Mouse (Mus musculus) midbrain, postnatal 0 days (tissue): Measurements from ENCODE around the gene Sfxn3. TPM values are rescaled to one million over a fixed set of nuclear protein-coding genes. Genes with fewer than 3 reads are reported as not detected.

ENCODE experiments used
- ATAC-seq: fragments of 200-750 bp; cut with Nextera tagmentation; 2 replicates; pipeline ENCODE4 v1.8.0; 2017; ENCODE audit warnings: moderate number of reproducible peaks, mild to moderate bottlenecking, moderate TSS enrichment, moderate library complexity; ENCODE audit not compliant: low FRiP score
- DNase-seq: peaks from one replicate; pipeline ENCODE4 v3.0.0-alpha.2; 2015; ENCODE audit warnings: low spot score
- H3K27ac ChIP-seq: fragments of 300-500 bp; sonication (generic); 2 replicates; pipeline ENCODE4 v1.5.1; 2014; ENCODE audit warnings: low read depth, mild to moderate bottlenecking, low read length, mixed read lengths
- H3K27me3 ChIP-seq: fragments of 300-500 bp; sonication (generic); 2 replicates; pipeline ENCODE4 v1.6.1; 2014; ENCODE audit warnings: low read length, control low read depth, mixed read lengths; ENCODE audit not compliant: insufficient read depth
- H3K36me3 ChIP-seq: fragments of 300-500 bp; sonication (generic); 2 replicates; pipeline ENCODE4 v1.6.1; 2014; ENCODE audit warnings: low read length, control low read depth, mixed read lengths; ENCODE audit not compliant: insufficient read depth
- H3K4me1 ChIP-seq: fragments of 300-500 bp; sonication (generic); 2 replicates; pipeline ENCODE4 v1.6.1; 2014; ENCODE audit warnings: mild to moderate bottlenecking, control low read depth, antibody characterized with exemption, low read length, mixed read lengths; ENCODE audit not compliant: insufficient read depth
- H3K4me2 ChIP-seq: fragments of 300-500 bp; sonication (generic); 2 replicates; pipeline ENCODE4 v1.6.1; 2014; ENCODE audit warnings: low read depth, mild to moderate bottlenecking, low read length, mixed read lengths; ENCODE audit not compliant: poor library complexity, severe bottlenecking
- H3K4me3 ChIP-seq: fragments of 300-500 bp; sonication (generic); 2 replicates; pipeline ENCODE4 v1.5.1; 2014; ENCODE audit warnings: low read depth, mild to moderate bottlenecking, low read length, moderate library complexity
- H3K9ac ChIP-seq: fragments of 300-500 bp; sonication (generic); replicated peaks from 2 replicates; pipeline ENCODE4 v1.6.1; 2014; ENCODE audit warnings: mild to moderate bottlenecking, low read length, moderate library complexity, mixed read lengths; ENCODE audit not compliant: poor library complexity, severe bottlenecking
- H3K9me3 ChIP-seq: fragments of 300-500 bp; sonication (generic); 2 replicates; pipeline ENCODE4 v1.6.1; 2016; ENCODE audit warnings: low read length, control low read depth
- CTCF ChIP-seq: IDR thresholded peaks from 2 replicates; pipeline ENCODE4 v1.5.1; 2016; ENCODE audit warnings: antibody characterized with exemption, mild to moderate bottlenecking
- WGBS: fragments of 180-500 bp; shearing (Covaris S2); extraction: QIAGEN DNeasy Blood & Tissue Kit; methylation state at CpG from one replicate; pipeline ENCODE4 v1.1.7; 2014; 5-methylcytosine and 5-hydroxymethylcytosine counted together
- polyA plus RNA-seq: library from polyadenylated mRNA; unstranded; fragments of >200 nt; fragmentation: Nextera tagmentation; extraction: Ambion mirVana; gene quantifications from 2 replicates; pipeline ENCODE4 v1.2.1, GENCODE M21; 2015
- total RNA-seq: library from RNA; depleted of rRNA; stranded (reverse); fragments of >200 nt; gene quantifications from 2 replicates; pipeline ENCODE4 v1.2.3, GENCODE M21; 2014

The Sfxn3 gene
- total and polyA plus RNA-seq, 2 experiments from 2014 or later, result 85.8 to 102 TPM

GRCm38 (mm10) chr19:45058113-45058839 lies 11.0 kb downstream of the Sfxn3 start:
- H3K4me1 ChIP-seq, result peaks cover 12% of the 10 kb centered on the region; the same call in 1 of the 2 replicates
- no peak for TF ChIP-seq CTCF

DNA sequence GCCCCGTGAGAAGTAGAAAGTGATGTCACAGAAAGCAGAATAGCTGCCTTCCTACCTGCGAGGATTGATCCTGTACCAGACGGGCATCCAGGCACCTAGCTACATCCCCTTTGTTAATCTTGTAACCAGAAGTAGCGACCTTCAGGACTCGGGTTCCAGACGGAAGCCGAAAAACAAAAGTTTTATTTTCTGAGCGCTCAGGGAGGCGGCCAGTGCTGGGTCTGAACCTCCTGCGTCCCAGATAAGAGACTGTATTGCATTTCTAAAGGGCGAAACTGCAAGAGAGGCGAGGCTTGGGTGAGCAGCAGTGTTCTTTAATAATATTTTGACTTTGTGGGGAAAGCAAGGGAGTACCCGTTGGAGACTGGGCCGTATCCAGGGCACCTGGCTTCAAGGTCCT lies 11.5 kb downstream of the Sfxn3 start:
- DNase-seq (no peak), ATAC-seq (no peak)
- Histone ChIP-seq H3K4me2 (peak overlapping the region; percentile 47), H3K4me3 (peak overlapping the region; percentile 51), H3K9ac (peak overlapping the region; percentile 75), H3K9me3 (no peaks in the 10 kb centered on the region), H3K4me1 (peaks cover 12% of the 10 kb centered on the region; the same call in 1 of the 2 replicates), H3K27me3 (no peaks in the 10 kb centered on the region), H3K27ac (peak overlapping the region; percentile 91), H3K36me3 (peaks cover 14% of the 10 kb centered on the region)
- WGBS, result under 1% methylated on average over 14 of the region's 14 CpGs
- no peak for TF ChIP-seq CTCF

More at GRCm38 (mm10) chr19:45058113-45058839, 11.0 kb downstream of the Sfxn3 start:
- Histone ChIP-seq H3K4me3 (peak overlapping the region; percentile 51), H3K27ac (peak overlapping the region; percentile 91), H3K27me3 (no peaks in the 10 kb centered on the region), H3K4me2 (peak overlapping the region; percentile 47), H3K36me3 (peaks cover 16% of the 10 kb centered on the region), H3K9ac (peak overlapping the region; percentile 75), H3K9me3 (no peaks in the 10 kb centered on the region)
- WGBS, result under 1% methylated on average over 34 of the region's 34 CpGs
- ATAC-seq (peak; percentile 92), DNase-seq (peak; percentile 100)

DNA sequence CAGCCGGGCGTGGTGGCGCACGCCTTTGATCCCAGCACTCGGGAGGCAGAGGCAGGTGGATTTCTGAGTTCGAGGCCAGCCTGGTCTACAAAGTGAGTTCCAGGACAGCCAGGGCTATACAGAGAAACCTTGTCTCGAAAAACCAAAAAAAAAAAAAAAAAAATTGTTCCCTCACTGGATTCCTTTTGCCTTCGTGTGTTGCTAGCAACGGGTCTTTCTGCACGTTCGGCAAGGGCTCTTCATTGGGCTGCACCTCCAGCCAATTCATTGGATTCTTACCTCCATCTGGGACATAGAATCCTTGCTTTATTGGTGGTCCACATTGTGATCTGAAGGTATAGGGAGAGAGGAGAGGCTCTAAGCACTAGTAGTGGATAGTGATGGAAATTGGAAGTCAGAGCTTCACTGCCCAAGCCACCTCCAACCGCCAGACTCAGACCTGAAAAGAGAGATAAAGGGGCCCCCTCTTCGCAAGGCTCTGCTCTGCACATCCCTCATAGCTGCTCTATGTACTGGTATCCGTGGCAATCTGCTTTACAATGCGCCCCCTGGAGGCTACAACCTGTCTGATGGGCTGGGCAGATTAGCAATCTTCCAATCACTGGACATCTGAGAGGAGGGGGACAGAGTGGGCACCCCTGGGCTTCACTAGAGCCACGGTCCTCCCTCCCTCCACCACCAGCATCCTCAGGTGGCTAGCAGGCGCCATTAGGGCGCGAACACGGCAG lies 16.4 kb downstream of the Sfxn3 start:
- Histone ChIP-seq H3K4me1 (0 out of 2 replicates have a peak, but pooled peaks cover 3% of the 10 kb centered on the region), H3K27ac (no peak overlapping the region), H3K9ac (peak overlapping the region; percentile 36; the same call in 1 of the 2 replicates), H3K4me2 (peak overlapping the region; percentile 28), H3K4me3 (peak overlapping the region; percentile 8; the same call in 1 of the 2 replicates), H3K27me3 (peaks cover 26% of the 10 kb centered on the region), H3K36me3 (no peaks in the 10 kb centered on the region), H3K9me3 (no peaks in the 10 kb centered on the region)
- peak; percentile 51 for DNase-seq
- ATAC-seq, result 0 out of 2 replicates have a peak, but pooled peaks have one; percentile 36
- 39% methylated on average over 18 of the region's 20 CpGs for WGBS
- peak; percentile 62 for TF ChIP-seq CTCF

GRCm38 (mm10) chr19:45065226-45065625 lies 17.9 kb downstream of the Sfxn3 start:
- peaks cover 26% of the 10 kb centered on the region for H3K27me3 ChIP-seq
- H3K9ac ChIP-seq, result no peak overlapping the region
- no peak overlapping the region for H3K27ac ChIP-seq
- H3K4me2 ChIP-seq, result no peak overlapping the region
- WGBS, result 6% methylated on average over 21 of the region's 21 CpGs
- DNase-seq (no peak), ATAC-seq (no peak)
- H3K4me3 ChIP-seq, result no peak overlapping the region
- no peak for TF ChIP-seq CTCF
- H3K4me1 ChIP-seq, result no peaks in the 10 kb centered on the region
- no peaks in the 10 kb centered on the region for H3K36me3 ChIP-seq
- H3K9me3 ChIP-seq, result no peaks in the 10 kb centered on the region

- no peak overlapping the region for H3K4me3 ChIP-seq
- peaks cover 30% of the 10 kb centered on the region for H3K27me3 ChIP-seq
- H3K36me3 ChIP-seq, result no peaks in the 10 kb centered on the region
- no peak for TF ChIP-seq CTCF
- ATAC-seq (no peak), DNase-seq (no peak)
- no peak overlapping the region for H3K27ac ChIP-seq
- H3K9me3 ChIP-seq, result no peaks in the 10 kb centered on the region
- H3K9ac ChIP-seq, result no peak overlapping the region
- H3K4me1 ChIP-seq, result no peaks in the 10 kb centered on the region
- WGBS, result 21% methylated on average over 17 of the region's 17 CpGs
- no peak overlapping the region for H3K4me2 ChIP-seq
Observed at GRCm38 (mm10) chr19:45067170-45067569, 19.9 kb downstream of the Sfxn3 start.
